Mouse (Mus musculus) neural tube, embryonic 11.5 days (tissue): ENCODE results near the gene Kcnj13. TPM values are rescaled to one million over a fixed set of nuclear protein-coding genes. Genes with fewer than 3 reads are reported as not detected.

Experiments
- ATAC-seq: fragments of 200-750 bp; cut with Nextera tagmentation; 2 replicates; pipeline ENCODE4 v1.8.0; 2017; ENCODE audit warnings: moderate number of reproducible peaks, mild to moderate bottlenecking, moderate TSS enrichment, moderate library complexity; ENCODE audit not compliant: insufficient read depth, low FRiP score, low TSS enrichment
- DNase-seq: peaks from one replicate; pipeline ENCODE4 v3.0.0-alpha.2; 2015; ENCODE audit warnings: low spot score
- H3K27ac ChIP-seq: fragments of 300-500 bp; sonication (generic); 2 replicates; pipeline ENCODE4 v1.5.1; 2014; ENCODE audit warnings: low read depth, mild to moderate bottlenecking, low read length
- H3K27me3 ChIP-seq: fragments of 300-500 bp; sonication (generic); 2 replicates; pipeline ENCODE4 v1.6.1; 2014; ENCODE audit warnings: mild to moderate bottlenecking, low read length, mixed read lengths; ENCODE audit not compliant: control insufficient read depth, insufficient read depth
- H3K36me3 ChIP-seq: fragments of 300-500 bp; sonication (generic); 2 replicates; pipeline ENCODE4 v1.6.1; 2014; ENCODE audit warnings: mild to moderate bottlenecking, low read length, moderate library complexity, mixed read lengths; ENCODE audit not compliant: control insufficient read depth, insufficient read depth
- H3K4me1 ChIP-seq: fragments of 300-500 bp; sonication (generic); 2 replicates; pipeline ENCODE4 v1.6.1; 2014; ENCODE audit warnings: low read length, mixed read lengths; ENCODE audit not compliant: control insufficient read depth, insufficient read depth
- H3K4me2 ChIP-seq: fragments of 300-500 bp; sonication (generic); 2 replicates; pipeline ENCODE4 v1.6.1; 2014; ENCODE audit warnings: low read depth, mild to moderate bottlenecking, moderate library complexity
- H3K4me3 ChIP-seq: fragments of 300-500 bp; sonication (generic); 2 replicates; pipeline ENCODE4 v1.5.1; 2014; ENCODE audit warnings: low read depth, low read length
- H3K9ac ChIP-seq: fragments of 300-500 bp; sonication (generic); 2 replicates; pipeline ENCODE4 v1.6.1; 2014; ENCODE audit warnings: mild to moderate bottlenecking, low read length
- H3K9me3 ChIP-seq: fragments of 300-500 bp; sonication (generic); 2 replicates; pipeline ENCODE4 v1.6.1; 2016; ENCODE audit warnings: low read length; ENCODE audit not compliant: control insufficient read depth
- WGBS: fragments of 180-500 bp; shearing (Covaris S2); extraction: QIAGEN DNeasy Blood & Tissue Kit; methylation state at CpG from one replicate; pipeline ENCODE4 v1.1.7; 2014; 5-methylcytosine and 5-hydroxymethylcytosine counted together
- polyA plus RNA-seq: library from polyadenylated mRNA; unstranded; fragments of >200 nt; fragmentation: Nextera tagmentation; extraction: Ambion mirVana; gene quantifications from 2 replicates; pipeline ENCODE4 v1.2.1, GENCODE M21; 2014

Kcnj13 gene
- polyA plus RNA-seq, 1 experiment from 2014 or later, result not detected

GRCm38 (mm10) chr1:87386436-87387092 lies 8.0 kb downstream of the Kcnj13 start:
- no peaks in the 10 kb centered on the region for H3K9me3 ChIP-seq
- ATAC-seq, result no peak
- H3K27me3 ChIP-seq, result no peaks in the 10 kb centered on the region
- H3K4me3 ChIP-seq, result no peak overlapping the region
- H3K36me3 ChIP-seq, result no peaks in the 10 kb centered on the region; the same call in 1 of the 2 replicates
- H3K4me2 ChIP-seq, result no peak overlapping the region
- H3K27ac ChIP-seq, result no peak overlapping the region
- H3K9ac ChIP-seq, result no peak overlapping the region
- no peak for DNase-seq
- WGBS, result 94% methylated on average over 9 of the region's 9 CpGs
- H3K4me1 ChIP-seq, result no peaks in the 10 kb centered on the region

GRCm38 (mm10) chr1:87381152-87381551 lies 13.4 kb downstream of the Kcnj13 start:
- no peak overlapping the region for H3K9ac ChIP-seq
- no peak overlapping the region for H3K27ac ChIP-seq
- H3K9me3 ChIP-seq, result no peaks in the 10 kb centered on the region
- WGBS, result 92% methylated on average over 3 of the region's 3 CpGs
- H3K27me3 ChIP-seq, result no peaks in the 10 kb centered on the region
- no peaks in the 10 kb centered on the region for H3K36me3 ChIP-seq
- H3K4me1 ChIP-seq, result no peaks in the 10 kb centered on the region
- H3K4me3 ChIP-seq, result no peak overlapping the region
- H3K4me2 ChIP-seq, result no peak overlapping the region
- ATAC-seq (no peak), DNase-seq (no peak)

GRCm38 (mm10) chr1:87379919-87380318 lies 14.6 kb downstream of the Kcnj13 start:
- H3K9ac ChIP-seq, result no peak overlapping the region
- H3K9me3 ChIP-seq, result no peaks in the 10 kb centered on the region
- 0 out of 2 replicates have a peak, but pooled peaks cover 2% of the 10 kb centered on the region for H3K36me3 ChIP-seq
- no peaks in the 10 kb centered on the region for H3K4me1 ChIP-seq
- ATAC-seq, result no peak
- no peak overlapping the region for H3K27ac ChIP-seq
- no peak overlapping the region for H3K4me3 ChIP-seq
- no peak overlapping the region for H3K4me2 ChIP-seq
- no peak for DNase-seq
- WGBS, result 90% methylated on average over 1 of the region's 1 CpGs
- H3K27me3 ChIP-seq, result no peaks in the 10 kb centered on the region

- 97% methylated on average over 3 of the region's 3 CpGs for WGBS
- H3K27ac ChIP-seq, result no peak overlapping the region
- ATAC-seq (no peak), DNase-seq (no peak)
- H3K4me1 ChIP-seq, result no peaks in the 10 kb centered on the region
- H3K4me2 ChIP-seq, result no peak overlapping the region
- H3K9ac ChIP-seq, result no peak overlapping the region
- H3K36me3 ChIP-seq, result 0 out of 2 replicates have a peak, but pooled peaks cover 2% of the 10 kb centered on the region
- no peaks in the 10 kb centered on the region for H3K9me3 ChIP-seq
- no peaks in the 10 kb centered on the region for H3K27me3 ChIP-seq
- no peak overlapping the region for H3K4me3 ChIP-seq
Observed at GRCm38 (mm10) chr1:87378024-87378560, 16.4 kb downstream of the Kcnj13 start.

GRCm38 (mm10) chr1:87360276-87360675 lies 34.3 kb downstream of the Kcnj13 start:
- 72% methylated on average over 1 of the region's 1 CpGs for WGBS
- no peak for ATAC-seq

GRCm38 (mm10) chr1:87350576-87350975 lies 44.0 kb downstream of the Kcnj13 start:
- ATAC-seq (no peak), DNase-seq (no peak)
- Histone ChIP-seq H3K36me3 (no peaks in the 10 kb centered on the region), H3K9ac (no peak overlapping the region), H3K4me3 (no peak overlapping the region), H3K27me3 (no peaks in the 10 kb centered on the region), H3K4me2 (no peak overlapping the region), H3K9me3 (no peaks in the 10 kb centered on the region), H3K27ac (no peak overlapping the region), H3K4me1 (no peaks in the 10 kb centered on the region)
- 98% methylated on average over 2 of the region's 2 CpGs for whole genome bisulfite sequencing

More at GRCm38 (mm10) chr1:87360276-87360675, 34.3 kb downstream of the Kcnj13 start:
- Histone ChIP-seq H3K9me3 (no peaks in the 10 kb centered on the region), H3K4me2 (no peak overlapping the region), H3K9ac (no peak overlapping the region), H3K4me3 (no peak overlapping the region), H3K27ac (no peak overlapping the region), H3K27me3 (no peaks in the 10 kb centered on the region), H3K4me1 (no peaks in the 10 kb centered on the region), H3K36me3 (no peaks in the 10 kb centered on the region; the same call in 1 of the 2 replicates)
- DNase-seq, result no peak

Other genes starting within 250 kb of the Kcnj13 start
- 28.3 and 36.8 TPM in 2 replicates for gene Ecel1, start 238.2 kb downstream of the Kcnj13 start, polyA plus RNA-seq
- gene Prss56, start 211.4 kb downstream of the Kcnj13 start, polyA plus RNA-seq, result 0.46 and 0.88 TPM in 2 replicates
- gene Chrnd, start 204.1 kb downstream of the Kcnj13 start, polyA plus RNA-seq, result 0.40 and 0.45 TPM in 2 replicates
- gene Chrng, start 190.1 kb downstream of the Kcnj13 start, polyA plus RNA-seq, result 5.0 TPM in 2 replicates
- 129 and 135 TPM in 2 replicates for gene Eif4e2, start 180.8 kb downstream of the Kcnj13 start, polyA plus RNA-seq
- gene Efhd1, start 130.4 kb downstream of the Kcnj13 start, polyA plus RNA-seq, result 0.51 and 0.58 TPM in 2 replicates
- 51.5 and 62.9 TPM in 2 replicates for gene Gigyf2, start 67.7 kb downstream of the Kcnj13 start, polyA plus RNA-seq
- gene Snorc, start 75.5 kb upstream of the Kcnj13 start, polyA plus RNA-seq, result not detected in 2 replicates
- not detected in 2 replicates for gene Neu2, start 115.2 kb upstream of the Kcnj13 start, polyA plus RNA-seq
- 1.6 and 1.9 TPM in 2 replicates for gene Ngef, start 179.1 kb upstream of the Kcnj13 start, polyA plus RNA-seq
- gene Inpp5d, start 225.6 kb upstream of the Kcnj13 start, polyA plus RNA-seq, result 4.6 and 5.7 TPM in 2 replicates